Mouse (Mus musculus): ENCODE data around the gene Arf4. TPM values are rescaled to one million over a fixed set of nuclear protein-coding genes. Genes with fewer than 3 reads are reported as not detected.

The Arf4 gene
- 411 and 419 TPM in 2 replicates for polyA plus RNA-seq (2015; fragmentation: Nextera tagmentation; extraction: Ambion mirVana)

DNA sequence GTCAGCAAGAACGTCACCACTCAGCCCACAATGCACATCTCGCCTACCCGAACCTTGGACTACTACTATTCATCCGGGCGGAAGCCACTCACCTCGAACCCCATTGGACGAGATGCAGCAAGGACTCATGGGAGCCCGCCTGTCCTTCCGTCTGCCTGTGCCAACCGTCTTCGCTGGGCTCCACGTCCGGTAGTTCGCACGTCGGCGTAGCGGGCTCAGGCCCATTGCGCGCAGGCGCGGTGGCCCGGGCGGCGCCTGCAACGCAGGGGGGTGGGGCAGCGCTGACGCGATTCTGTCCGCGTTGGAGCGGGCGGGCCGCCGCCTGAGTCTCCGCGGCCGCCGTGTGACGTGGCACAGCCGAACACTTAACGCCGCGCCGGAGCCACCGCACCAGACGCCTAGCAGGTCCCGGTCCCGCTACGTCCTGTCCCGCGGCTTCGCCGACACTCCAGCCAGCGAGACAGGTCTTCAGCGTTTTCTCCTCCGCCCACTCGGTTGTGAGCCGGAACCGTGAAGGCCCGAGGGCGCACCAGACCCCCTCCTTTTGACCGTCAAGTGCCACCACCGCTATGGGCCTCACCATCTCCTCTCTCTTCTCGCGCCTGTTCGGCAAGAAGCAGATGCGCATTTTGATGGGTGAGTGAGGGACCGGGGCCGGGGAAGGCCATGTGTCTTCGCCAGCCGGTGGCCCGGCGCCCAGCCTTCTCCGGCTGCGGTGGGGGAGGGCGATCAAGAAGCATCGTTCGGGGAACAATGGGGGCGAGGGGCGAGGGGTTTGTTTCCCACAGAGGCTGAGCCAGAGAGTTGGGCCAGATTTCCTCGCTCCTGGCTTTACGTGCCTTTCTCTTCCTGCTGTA is at the start of gene Arf4:
Gene Arf4 (plus strand): TSS at position 224 of the 857 bp plus-strand sequence.
- Histone ChIP-seq H3K4me1 (replicated peaks; ENCODE audit: control insufficient read depth, insufficient read depth) (no peaks in the 10 kb centered on the region), H3K36me3 (ENCODE audit: control insufficient read depth, insufficient read depth, low read length) (no peaks in the 10 kb centered on the region), H3K4me3 (ENCODE audit: low read depth, low read length) (peak within 1 kb of the TSS; percentile 93), H3K9ac (ENCODE audit: low read length) (peak within 1 kb of the TSS; percentile 83), H3K27ac (replicated peaks) (peak within 1 kb of the TSS; percentile 99), H3K27me3 (ENCODE audit: control insufficient read depth, insufficient read depth, low read length) (no peaks in the 10 kb centered on the region), H3K4me2 (replicated peaks; ENCODE audit: low read depth) (peak within 1 kb of the TSS; percentile 77), H3K9me3 (ENCODE audit: control insufficient read depth, low read length) (no peaks in the 10 kb centered on the region)
- TF ChIP-seq CTCF (IDR thresholded peaks at IDR 0.05; ENCODE audit: low read depth) (no peak), EP300 (optimal IDR thresholded peaks at IDR 0.05) (peak; percentile 55)
- ATAC-seq (ENCODE audit: low FRiP score, low TSS enrichment) (peak; percentile 98), DNase-seq (ENCODE audit: low spot score) (peak; percentile 98)
- WGBS, result under 1% methylated on average over 81 of the region's 83 CpGs

DNA sequence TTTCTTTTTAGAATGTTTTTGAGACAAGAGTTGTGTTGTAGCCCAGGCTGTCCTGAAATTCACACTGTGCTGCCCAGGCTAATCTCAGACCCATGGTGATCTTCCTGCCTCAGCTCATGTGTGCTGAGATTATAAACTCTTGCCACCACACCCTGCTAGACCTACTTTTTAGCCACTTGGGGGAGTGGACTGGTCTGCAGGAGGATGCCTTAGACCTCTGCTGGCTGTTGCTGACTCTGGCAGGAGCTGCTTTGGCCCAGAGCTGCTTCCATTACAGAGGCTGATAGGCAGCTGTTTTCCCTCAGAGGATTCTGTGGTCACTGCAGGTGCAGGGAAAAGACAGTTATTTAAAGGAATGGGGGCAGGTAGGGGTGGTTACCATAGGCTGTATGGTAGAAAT is 46.5 kb upstream of the Arf4 start:
- no peak overlapping the region for H3K4me2 ChIP-seq (replicated peaks; ENCODE audit: low read depth)
- no peak for DNase-seq (ENCODE audit: low spot score)

GRCm38 (mm10) chr14:26593281-26593895 is 44.5 kb upstream of the Arf4 start:
- H3K27ac ChIP-seq (replicated peaks), result no peak overlapping the region
- H3K36me3 ChIP-seq (ENCODE audit: control insufficient read depth, insufficient read depth, low read length), result 0 out of 2 replicates have a peak, but pooled peaks cover 5% of the 10 kb centered on the region
- no peak overlapping the region for H3K9ac ChIP-seq (ENCODE audit: low read length)
- TF ChIP-seq CTCF (IDR thresholded peaks at IDR 0.05; ENCODE audit: low read depth) (no peak), EP300 (optimal IDR thresholded peaks at IDR 0.05) (no peak)
- no peak overlapping the region for H3K4me2 ChIP-seq (replicated peaks; ENCODE audit: low read depth)
- WGBS, result 56% methylated on average over 2 of the region's 2 CpGs
- ATAC-seq (ENCODE audit: low FRiP score, low TSS enrichment) (no peak), DNase-seq (ENCODE audit: low spot score) (no peak)
- no peaks in the 10 kb centered on the region for H3K9me3 ChIP-seq (ENCODE audit: control insufficient read depth, low read length)
- H3K4me3 ChIP-seq (ENCODE audit: low read depth, low read length), result no peak overlapping the region
- no peaks in the 10 kb centered on the region for H3K27me3 ChIP-seq (ENCODE audit: control insufficient read depth, insufficient read depth, low read length)
- H3K4me1 ChIP-seq (replicated peaks; ENCODE audit: control insufficient read depth, insufficient read depth), result no peaks in the 10 kb centered on the region

More for the DNA sequence above, 46.5 kb upstream of the Arf4 start:
- Histone ChIP-seq H3K27ac (replicated peaks) (no peak overlapping the region), H3K27me3 (ENCODE audit: control insufficient read depth, insufficient read depth, low read length) (no peaks in the 10 kb centered on the region), H3K4me3 (ENCODE audit: low read depth, low read length) (no peak overlapping the region), H3K36me3 (ENCODE audit: control insufficient read depth, insufficient read depth, low read length) (no peaks in the 10 kb centered on the region), H3K9me3 (ENCODE audit: control insufficient read depth, low read length) (no peaks in the 10 kb centered on the region), H3K4me1 (replicated peaks; ENCODE audit: control insufficient read depth, insufficient read depth) (no peaks in the 10 kb centered on the region), H3K9ac (ENCODE audit: low read length) (no peak overlapping the region)
- no peak for ATAC-seq (ENCODE audit: low FRiP score, low TSS enrichment)
- TF ChIP-seq CTCF (IDR thresholded peaks at IDR 0.05; ENCODE audit: low read depth) (peak; percentile 41), EP300 (optimal IDR thresholded peaks at IDR 0.05) (no peak)

DNA sequence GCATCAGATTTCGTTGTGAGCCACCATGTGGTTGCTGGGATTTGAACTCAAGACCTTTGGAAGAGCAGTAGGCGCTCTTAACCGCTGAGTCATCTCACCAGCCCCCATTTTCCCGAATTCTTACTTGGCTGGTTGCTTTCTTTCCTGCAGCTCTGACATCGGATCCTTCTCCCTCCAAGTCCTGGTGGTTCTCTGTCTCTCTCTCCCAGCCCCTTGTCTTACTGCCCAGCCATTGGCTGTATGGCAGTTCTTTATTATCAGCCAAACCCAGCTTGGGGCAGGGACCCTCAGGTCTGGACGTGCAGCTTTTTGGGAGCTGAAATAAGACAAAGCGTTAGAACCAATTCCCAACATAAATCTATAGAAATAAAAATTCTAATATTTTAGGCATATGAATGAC is 42.7 kb upstream of the Arf4 start:
- Histone ChIP-seq H3K27me3 (ENCODE audit: control insufficient read depth, insufficient read depth, low read length) (no peaks in the 10 kb centered on the region), H3K27ac (replicated peaks) (no peak overlapping the region), H3K36me3 (ENCODE audit: control insufficient read depth, insufficient read depth, low read length) (0 out of 2 replicates have a peak, but pooled peaks cover 5% of the 10 kb centered on the region), H3K4me1 (replicated peaks; ENCODE audit: control insufficient read depth, insufficient read depth) (no peaks in the 10 kb centered on the region), H3K4me3 (ENCODE audit: low read depth, low read length) (no peak overlapping the region), H3K4me2 (replicated peaks; ENCODE audit: low read depth) (no peak overlapping the region), H3K9ac (ENCODE audit: low read length) (no peak overlapping the region), H3K9me3 (ENCODE audit: control insufficient read depth, low read length) (no peaks in the 10 kb centered on the region)
- no peak for ATAC-seq (ENCODE audit: low FRiP score, low TSS enrichment)
- no peak for DNase-seq (ENCODE audit: low spot score)
- TF ChIP-seq EP300 (optimal IDR thresholded peaks at IDR 0.05) (no peak), CTCF (IDR thresholded peaks at IDR 0.05; ENCODE audit: low read depth) (no peak)
- WGBS, result 85% methylated on average over 7 of the region's 7 CpGs

GRCm38 (mm10) chr14:26595695-26596365 is 42.0 kb upstream of the Arf4 start:
- 52% methylated on average over 5 of the region's 5 CpGs for WGBS
- H3K27me3 ChIP-seq (ENCODE audit: control insufficient read depth, insufficient read depth, low read length), result no peaks in the 10 kb centered on the region
- no peak overlapping the region for H3K9ac ChIP-seq (ENCODE audit: low read length)
- H3K27ac ChIP-seq (replicated peaks), result no peak overlapping the region
- DNase-seq (ENCODE audit: low spot score) (no peak), ATAC-seq (ENCODE audit: low FRiP score, low TSS enrichment) (no peak)
- no peak overlapping the region for H3K4me3 ChIP-seq (ENCODE audit: low read depth, low read length)
- H3K4me2 ChIP-seq (replicated peaks; ENCODE audit: low read depth), result no peak overlapping the region
- 0 out of 2 replicates have a peak, but pooled peaks cover 5% of the 10 kb centered on the region for H3K36me3 ChIP-seq (ENCODE audit: control insufficient read depth, insufficient read depth, low read length)
- no peaks in the 10 kb centered on the region for H3K9me3 ChIP-seq (ENCODE audit: control insufficient read depth, low read length)
- no peaks in the 10 kb centered on the region for H3K4me1 ChIP-seq (replicated peaks; ENCODE audit: control insufficient read depth, insufficient read depth)
- TF ChIP-seq EP300 (optimal IDR thresholded peaks at IDR 0.05), result no peak
- no peak for TF ChIP-seq CTCF (IDR thresholded peaks at IDR 0.05; ENCODE audit: low read depth)

Measured in stomach, postnatal 0 days (tissue).